Mouse (Mus musculus) C2C12 (cell line): ENCODE measurements around the gene Slc9b2.

Experiments used
- CTCF ChIP-seq: IDR thresholded peaks from one replicate; pipeline ENCODE4 v1.5.1; 2011; ENCODE audit not compliant: control insufficient read depth, insufficient read depth, insufficient read length
- USF1 ChIP-seq: IDR thresholded peaks from one replicate; pipeline ENCODE4 v1.6.1; 2011; ENCODE audit warnings: low read depth, mild to moderate bottlenecking, control low read depth, moderate library complexity

- no peak for TF ChIP-seq CTCF
- TF ChIP-seq USF1, result no peak
These were observed 48.6 kb upstream of the Slc9b2 start for GRCm38 (mm10) chr3:135258919-135259318.
